Mouse (Mus musculus) testis, postnatal 10 days (tissue): ENCODE results near the gene Bpifa5.

Source experiments
- DNase-seq: peaks from one replicate; pipeline ENCODE4 v3.0.0; 2021; ENCODE audit warnings: low spot score

Bpifa5 gene

GRCm38 (mm10) chr2:154206908-154207307 is 44.5 kb downstream of the Bpifa5 start:
- peak; percentile 78 for DNase-seq

GRCm38 (mm10) chr2:154209112-154209511 is 46.7 kb downstream of the Bpifa5 start:
- no peak for DNase-seq

- DNase-seq: no peak
Observed at GRCm38 (mm10) chr2:154211121-154211520, 48.7 kb downstream of the Bpifa5 start.

GRCm38 (mm10) chr2:154211881-154212280 is 49.5 kb downstream of the Bpifa5 start:
- no peak for DNase-seq

GRCm38 (mm10) chr2:154215191-154215590 is 52.8 kb downstream of the Bpifa5 start:
- DNase-seq: peak; percentile 91
